Comparison of ENCODE assay signal across 8 mouse cellular contexts in genomic region chr10:111957271-111958045, GRCm38 (mm10). TPM values are rescaled to one million over a fixed set of nuclear protein-coding genes. Genes with fewer than 3 reads are reported as not detected.
DNase-seq lines count a peak whose midpoint lies in the region; ATAC-seq and TF ChIP-seq lines count a peak whose summit lies in the region.

No protein-coding gene starts in this region.

- WGBS in forebrain, embryonic 13.5 days: 65% methylated on average over 10 of the region's 10 CpGs
- 67% methylated on average over 10 of the region's 10 CpGs for WGBS in large intestine, adult 2 months
- WGBS in liver, postnatal 0 days (ENCODE audit: insufficient replicate concordance): 63% methylated on average over 10 of the region's 10 CpGs
- WGBS in neural tube, embryonic 15.5 days: 65% methylated on average over 10 of the region's 10 CpGs

- TF ChIP-seq EP300 in liver, postnatal 0 days (IDR thresholded peaks at IDR 0.05; ENCODE audit: low read depth): no peak

- H3K4me1 ChIP-seq in forebrain, embryonic 13.5 days: no peaks in the 10 kb centered on the region
- H3K4me1 ChIP-seq in liver, postnatal 0 days (ENCODE audit: insufficient read depth): peaks cover 4% of the 10 kb centered on the region; the same call in 1 of the 2 replicates
- no peaks in the 10 kb centered on the region for H3K4me1 ChIP-seq in neural tube, embryonic 15.5 days

- no peaks in the 10 kb centered on the region for H3K36me3 ChIP-seq in forebrain, embryonic 13.5 days (ENCODE audit: poor library complexity, severe bottlenecking)
- H3K36me3 ChIP-seq in liver, postnatal 0 days (replicated peaks; ENCODE audit: insufficient read depth, low read length): no peaks in the 10 kb centered on the region
- no peaks in the 10 kb centered on the region for H3K36me3 ChIP-seq in neural tube, embryonic 15.5 days

- H3K27ac ChIP-seq in forebrain, embryonic 13.5 days: no peak overlapping the region
- no peak overlapping the region for H3K27ac ChIP-seq in liver, postnatal 0 days (ENCODE audit: low read depth)
- no peak overlapping the region for H3K27ac ChIP-seq in neural tube, embryonic 15.5 days (replicated peaks)

- peak; percentile 84 for ATAC-seq in cerebellum, adult (ENCODE audit: insufficient number of reproducible peaks, low FRiP score, low TSS enrichment)
- peak; percentile 91 for ATAC-seq in forebrain, embryonic 13.5 days
- ATAC-seq in liver, postnatal 0 days: peak; percentile 67
- ATAC-seq in neural tube, embryonic 15.5 days (ENCODE audit: low FRiP score): peak; percentile 75; the same call in 1 of the 2 replicates

- TF ChIP-seq CTCF in liver, postnatal 0 days (IDR thresholded peaks at IDR 0.05; ENCODE audit: low read depth): peak; percentile 91

- intact Hi-C loops in heart, postnatal 25 days (cut with DNase I): loop anchor here (1.0 to 10.0 kb wide), 2 partner anchors 454 to 733 kb away; no protein-coding TSS in a partner anchor

- no peak overlapping the region for H3K4me3 ChIP-seq in forebrain, embryonic 13.5 days
- H3K4me3 ChIP-seq in liver, postnatal 0 days (ENCODE audit: low read depth, low read length): no peak overlapping the region
- no peak overlapping the region for H3K4me3 ChIP-seq in neural tube, embryonic 15.5 days (replicated peaks)

- no peak overlapping the region for H3K9ac ChIP-seq in forebrain, embryonic 13.5 days
- no peak overlapping the region for H3K9ac ChIP-seq in liver, postnatal 0 days (replicated peaks)
- no peak overlapping the region for H3K9ac ChIP-seq in neural tube, embryonic 15.5 days (replicated peaks)

- H3K9me3 ChIP-seq in forebrain, embryonic 13.5 days (replicated peaks): no peaks in the 10 kb centered on the region
- H3K9me3 ChIP-seq in liver, postnatal 0 days (ENCODE audit: low read length): no peaks in the 10 kb centered on the region
- no peaks in the 10 kb centered on the region for H3K9me3 ChIP-seq in neural tube, embryonic 15.5 days (replicated peaks)

- peak; percentile 58 for DNase-seq in Muller cell, postnatal 12 days (ENCODE audit: inconsistent ontology term)
- peak; percentile 10 for DNase-seq in heart, postnatal 25 days (ENCODE audit: low spot score)
- peak; percentile 52 for DNase-seq in large intestine, adult 2 months (ENCODE audit: low read depth, low spot score)
- DNase-seq in liver, postnatal 0 days: peak; percentile 43
- peak; percentile 16 to 22 for DNase-seq in thymus, postnatal 36 days

- no peaks in the 10 kb centered on the region for H3K27me3 ChIP-seq in forebrain, embryonic 13.5 days
- H3K27me3 ChIP-seq in liver, postnatal 0 days (ENCODE audit: insufficient read depth, low read length): no peaks in the 10 kb centered on the region
- no peaks in the 10 kb centered on the region for H3K27me3 ChIP-seq in neural tube, embryonic 15.5 days (replicated peaks)

- H3K4me2 ChIP-seq in forebrain, embryonic 13.5 days: no peak overlapping the region
- H3K4me2 ChIP-seq in liver, postnatal 0 days (ENCODE audit: low read depth, low read length): no peak overlapping the region
- H3K4me2 ChIP-seq in neural tube, embryonic 15.5 days: no peak overlapping the region

RNA-seq across cellular contexts. Expression of gene Krr1, which starts 15.0 kb away (rescaled TPM):
- 51.4 and 54.7 TPM in 2 replicates for polyA plus RNA-seq in forebrain, embryonic 13.5 days (2015; fragmentation: Nextera tagmentation; extraction: Ambion mirVana)
- 10 to 100 TPM; 24.0 to 26.8 TPM for total RNA-seq in heart, postnatal 25 days (2021)
- 5.1 and 7.0 TPM in 2 replicates for polyA plus RNA-seq in large intestine, adult 2 months (2012; rRNA removed)
- 11.2 and 11.6 TPM in 2 replicates for polyA plus RNA-seq in liver, postnatal 0 days (2015; fragmentation: Nextera tagmentation; extraction: Ambion mirVana)
- polyA plus RNA-seq in neural tube, embryonic 15.5 days (2015; fragmentation: Nextera tagmentation; extraction: Ambion mirVana): 31.2 and 34.8 TPM in 2 replicates

RNA-seq across cellular contexts. Expression of gene Glipr1, which starts 45.0 kb away (rescaled TPM):
- 0.25 TPM in 1 of 2 replicates, not detected in the other for polyA plus RNA-seq in forebrain, embryonic 13.5 days (2015; fragmentation: Nextera tagmentation; extraction: Ambion mirVana)
- total RNA-seq in heart, postnatal 25 days (2021): 1 to 10 TPM; 1.3 to 2.0 TPM
- polyA plus RNA-seq in large intestine, adult 2 months (2012; rRNA removed): 24.9 and 30.2 TPM in 2 replicates
- polyA plus RNA-seq in liver, postnatal 0 days (2015; fragmentation: Nextera tagmentation; extraction: Ambion mirVana): 9.2 and 9.9 TPM in 2 replicates
- polyA plus RNA-seq in neural tube, embryonic 15.5 days (2015; fragmentation: Nextera tagmentation; extraction: Ambion mirVana): 1.4 and 3.9 TPM in 2 replicates
